Mouse (Mus musculus): ENCODE measurements around the gene Pou3f1. TPM values are rescaled to one million over a fixed set of nuclear protein-coding genes. Genes with fewer than 3 reads are reported as not detected.
"Not testable (repeated sequence)": the region's sequence is repeated elsewhere in the genome, so short reads cannot be mapped to it uniquely, and the experiment has no call there.

Pou3f1 gene
- polyA plus RNA-seq, 1 experiment from 2014 or later: 12.3 TPM

- Histone ChIP-seq H3K27ac (ENCODE audit: low read length) (no peak overlapping the region), H3K36me3 (ENCODE audit: control insufficient read depth, insufficient read depth, low read length) (no peaks in the 10 kb centered on the region), H3K4me1 (ENCODE audit: control insufficient read depth, insufficient read depth, low read length) (peaks cover 20% of the 10 kb centered on the region), H3K27me3 (ENCODE audit: control insufficient read depth, insufficient read depth, low read depth, low read length) (peaks cover 6% of the 10 kb centered on the region), H3K9me3 (replicated peaks; ENCODE audit: control insufficient read depth, low read length, poor library complexity, severe bottlenecking) (no peaks in the 10 kb centered on the region), H3K4me2 (ENCODE audit: low read length) (peak overlapping the region; percentile 98), H3K4me3 (ENCODE audit: low read depth, low read length) (peak overlapping the region; percentile 67), H3K9ac (ENCODE audit: low read depth, low read length) (peak overlapping the region; percentile 76)
- no peak; the same call in 1 of the 2 replicates for ATAC-seq
- WGBS: 3% methylated on average over 22 of the region's 22 CpGs
Observed at GRCm38 (mm10) chr4:124701052-124701845, 44.6 kb downstream of the Pou3f1 start.

- H3K4me3 ChIP-seq (ENCODE audit: low read depth, low read length): peak overlapping the region; percentile 67; the same call in 1 of the 2 replicates
- H3K9me3 ChIP-seq (replicated peaks; ENCODE audit: control insufficient read depth, low read length, poor library complexity, severe bottlenecking): no peaks in the 10 kb centered on the region
- no peaks in the 10 kb centered on the region for H3K36me3 ChIP-seq (ENCODE audit: control insufficient read depth, insufficient read depth, low read length)
- peak overlapping the region; percentile 98; the same call in 1 of the 2 replicates for H3K4me2 ChIP-seq (ENCODE audit: low read length)
- no peak overlapping the region for H3K27ac ChIP-seq (ENCODE audit: low read length)
- no peak for ATAC-seq
- WGBS: 45% methylated on average over 3 of the region's 5 CpGs
- H3K4me1 ChIP-seq (ENCODE audit: control insufficient read depth, insufficient read depth, low read length): peaks cover 20% of the 10 kb centered on the region
- H3K27me3 ChIP-seq (ENCODE audit: control insufficient read depth, insufficient read depth, low read depth, low read length): peaks cover 5% of the 10 kb centered on the region; the same call in 1 of the 2 replicates
- H3K9ac ChIP-seq (ENCODE audit: low read depth, low read length): no peak overlapping the region
Observed at GRCm38 (mm10) chr4:124701916-124702315, 45.3 kb downstream of the Pou3f1 start.

- Histone ChIP-seq H3K27ac (ENCODE audit: low read length) (no peak overlapping the region), H3K36me3 (ENCODE audit: control insufficient read depth, insufficient read depth, low read length) (no peaks in the 10 kb centered on the region), H3K4me1 (ENCODE audit: control insufficient read depth, insufficient read depth, low read length) (peaks cover 20% of the 10 kb centered on the region), H3K27me3 (ENCODE audit: control insufficient read depth, insufficient read depth, low read depth, low read length) (peaks cover 5% of the 10 kb centered on the region; the same call in 1 of the 2 replicates), H3K4me2 (ENCODE audit: low read length) (no peak overlapping the region), H3K9ac (ENCODE audit: low read depth, low read length) (no peak overlapping the region), H3K4me3 (ENCODE audit: low read depth, low read length) (no peak overlapping the region), H3K9me3 (replicated peaks; ENCODE audit: control insufficient read depth, low read length, poor library complexity, severe bottlenecking) (no peaks in the 10 kb centered on the region)
- 49% methylated on average over 2 of the region's 2 CpGs for WGBS
- ATAC-seq: no peak
Observed at GRCm38 (mm10) chr4:124703406-124703805, 46.8 kb downstream of the Pou3f1 start.

- H3K4me1 ChIP-seq (ENCODE audit: control insufficient read depth, insufficient read depth, low read length): peaks cover 26% of the 10 kb centered on the region
- 9% methylated on average over 6 of the region's 6 CpGs for WGBS
- peak overlapping the region; percentile 38; the same call in 1 of the 2 replicates for H3K9ac ChIP-seq (ENCODE audit: low read depth, low read length)
- no peaks in the 10 kb centered on the region for H3K36me3 ChIP-seq (ENCODE audit: control insufficient read depth, insufficient read depth, low read length)
- 0 out of 2 replicates have a peak overlapping the region, but pooled peaks have one; percentile 52 for H3K27ac ChIP-seq (ENCODE audit: low read length)
- ATAC-seq: no peak
- no peak overlapping the region for H3K4me3 ChIP-seq (ENCODE audit: low read depth, low read length)
- H3K4me2 ChIP-seq (ENCODE audit: low read length): no peak overlapping the region
- peaks cover 7% of the 10 kb centered on the region; the same call in 1 of the 2 replicates for H3K27me3 ChIP-seq (ENCODE audit: control insufficient read depth, insufficient read depth, low read depth, low read length)
- no peaks in the 10 kb centered on the region for H3K9me3 ChIP-seq (replicated peaks; ENCODE audit: control insufficient read depth, low read length, poor library complexity, severe bottlenecking)
Observed at GRCm38 (mm10) chr4:124703881-124704796, 47.5 kb downstream of the Pou3f1 start.

GRCm38 (mm10) chr4:124704797-124705474 is 48.3 kb downstream of the Pou3f1 start:
- Histone ChIP-seq H3K9me3 (replicated peaks; ENCODE audit: control insufficient read depth, low read length, poor library complexity, severe bottlenecking) (no peaks in the 10 kb centered on the region), H3K27me3 (ENCODE audit: control insufficient read depth, insufficient read depth, low read depth, low read length) (peaks cover 14% of the 10 kb centered on the region; the same call in 1 of the 2 replicates), H3K9ac (ENCODE audit: low read depth, low read length) (peak overlapping the region; percentile 38; the same call in 1 of the 2 replicates), H3K4me2 (ENCODE audit: low read length) (no peak overlapping the region), H3K4me3 (ENCODE audit: low read depth, low read length) (no peak overlapping the region), H3K36me3 (ENCODE audit: control insufficient read depth, insufficient read depth, low read length) (no peaks in the 10 kb centered on the region), H3K27ac (ENCODE audit: low read length) (0 out of 2 replicates have a peak overlapping the region, but pooled peaks have one; percentile 52), H3K4me1 (ENCODE audit: control insufficient read depth, insufficient read depth, low read length) (peaks cover 26% of the 10 kb centered on the region)
- ATAC-seq: no peak
- WGBS: 20% methylated on average over 11 of the region's 11 CpGs

- no peak for ATAC-seq
- 87% methylated on average over 23 of the region's 23 CpGs for WGBS
- no peak overlapping the region for H3K4me3 ChIP-seq (ENCODE audit: low read depth, low read length)
- H3K4me2 ChIP-seq (ENCODE audit: low read length): no peak overlapping the region
- H3K27ac ChIP-seq (ENCODE audit: low read length): no peak overlapping the region
- peaks cover 16% of the 10 kb centered on the region; the same call in 1 of the 2 replicates for H3K27me3 ChIP-seq (ENCODE audit: control insufficient read depth, insufficient read depth, low read depth, low read length)
- no peaks in the 10 kb centered on the region for H3K9me3 ChIP-seq (replicated peaks; ENCODE audit: control insufficient read depth, low read length, poor library complexity, severe bottlenecking)
- H3K36me3 ChIP-seq (ENCODE audit: control insufficient read depth, insufficient read depth, low read length): no peaks in the 10 kb centered on the region
- H3K9ac ChIP-seq (ENCODE audit: low read depth, low read length): no peak overlapping the region
- H3K4me1 ChIP-seq (ENCODE audit: control insufficient read depth, insufficient read depth, low read length): peaks cover 21% of the 10 kb centered on the region; the same call in 1 of the 2 replicates
Observed at GRCm38 (mm10) chr4:124705661-124706269, 49.2 kb downstream of the Pou3f1 start.

- not testable (repeated sequence) for H3K9me3 ChIP-seq (replicated peaks; ENCODE audit: control insufficient read depth, low read length, poor library complexity, severe bottlenecking); H3K4me2 ChIP-seq (ENCODE audit: low read length); H3K9ac ChIP-seq (ENCODE audit: low read depth, low read length); H3K4me3 ChIP-seq (ENCODE audit: low read depth, low read length); H3K27ac ChIP-seq (ENCODE audit: low read length); H3K36me3 ChIP-seq (ENCODE audit: control insufficient read depth, insufficient read depth, low read length); ATAC-seq
- 92% methylated on average over 24 of the region's 25 CpGs for WGBS
- H3K4me1 ChIP-seq (ENCODE audit: control insufficient read depth, insufficient read depth, low read length): peaks cover 15% of the 10 kb centered on the region; the same call in 1 of the 2 replicates
- H3K27me3 ChIP-seq (ENCODE audit: control insufficient read depth, insufficient read depth, low read depth, low read length): peaks cover 12% of the 10 kb centered on the region; the same call in 1 of the 2 replicates
Observed at GRCm38 (mm10) chr4:124707381-124708199, 51.0 kb downstream of the Pou3f1 start.

All from midbrain, embryonic 16.5 days (tissue).